Mouse (Mus musculus) CD4-positive, CD25-positive, alpha-beta regulatory T cell (primary cell): ENCODE results near the gene Ptma. TPM values are rescaled to one million over a fixed set of nuclear protein-coding genes. Genes with fewer than 3 reads are reported as not detected.

Experiments used
- polyA plus RNA-seq: library from polyadenylated mRNA; unstranded; fragments of 100-300 nt; shearing (Covaris generic); gene quantifications from one replicate; pipeline ENCODE4 v1.2.1, GENCODE M21; 2017

Ptma gene
- 1,658 TPM for polyA plus RNA-seq

DNA sequence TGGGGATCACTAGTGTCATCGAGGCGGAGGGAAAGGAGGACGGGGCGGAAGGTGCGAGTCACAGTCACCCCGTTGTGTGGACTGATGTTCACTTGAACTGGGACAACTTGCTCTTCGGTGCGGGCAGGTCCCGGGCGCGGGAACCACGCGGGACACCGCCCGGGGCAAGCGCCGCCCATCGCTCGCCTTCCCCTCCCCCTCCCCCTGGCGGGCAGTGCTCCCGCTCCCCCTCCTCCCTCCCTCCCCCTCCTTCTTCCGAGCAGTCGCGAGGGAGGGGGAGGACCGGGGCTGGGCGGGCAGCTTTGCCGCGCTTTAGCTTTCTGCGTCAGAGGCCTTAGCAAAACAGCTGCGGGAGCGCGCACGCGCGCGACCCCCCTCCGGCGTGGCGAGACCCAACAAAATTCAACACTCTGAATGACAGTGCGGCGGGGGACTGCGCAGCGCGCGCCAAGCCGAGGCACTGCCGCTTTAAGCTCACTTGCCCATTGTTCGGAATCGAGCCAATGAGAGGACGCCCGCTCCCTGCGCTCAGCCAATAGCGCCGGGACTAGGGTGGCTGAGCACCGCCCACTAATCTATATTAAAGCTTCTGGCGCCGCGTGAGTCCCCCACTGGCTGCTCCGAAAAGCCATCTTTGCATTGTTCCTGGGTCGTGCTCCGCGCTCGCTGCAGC is at the start of gene Ptma:
Gene Ptma (plus strand): TSS at position 611 of the 673 bp plus-strand sequence.

Other genes with a start within 250 kb of the Ptma start
- gene B3gnt7, start 223.9 kb upstream of the Ptma start, polyA plus RNA-seq: 0.11 TPM
- gene Ncl, start 167.3 kb upstream of the Ptma start, polyA plus RNA-seq: 401 TPM
- gene Nmur1, start 100.5 kb upstream of the Ptma start, polyA plus RNA-seq: 0.50 TPM
- gene Tex44, start 100.4 kb upstream of the Ptma start, polyA plus RNA-seq: not detected
- gene Pde6d, start 55.9 kb downstream of the Ptma start, polyA plus RNA-seq: 49.1 TPM
- gene Cops7b, start 56.2 kb downstream of the Ptma start, polyA plus RNA-seq: 29.1 TPM
- not detected for gene Nppc, start 143.8 kb downstream of the Ptma start, polyA plus RNA-seq
- gene Dis3l2, start 177.1 kb downstream of the Ptma start, polyA plus RNA-seq: 39.1 TPM